ENCODE assay signal across 8 mouse cellular contexts in genomic region chr11:31169161-31170051, GRCm38 (mm10). TPM values are rescaled to one million over a fixed set of nuclear protein-coding genes. Genes with fewer than 3 reads are reported as not detected.
DNase-seq lines count a peak whose midpoint lies in the region; ATAC-seq and TF ChIP-seq lines count a peak whose summit lies in the region.

No protein-coding gene starts in this region.

- H3K9ac ChIP-seq in forebrain, embryonic 16.5 days (replicated peaks; ENCODE audit: low read depth, low read length): peak overlapping the region; percentile 33; the same call in 1 of the 2 replicates
- no peak overlapping the region for H3K9ac ChIP-seq in kidney, embryonic 14.5 days (ENCODE audit: low read depth, low read length)
- H3K9ac ChIP-seq in lung, postnatal 0 days (replicated peaks; ENCODE audit: low read depth): no peak overlapping the region
- no peak overlapping the region for H3K9ac ChIP-seq in stomach, embryonic 15.5 days

- H3K4me1 ChIP-seq in forebrain, embryonic 16.5 days (replicated peaks; ENCODE audit: control insufficient read depth, insufficient read depth, low read length): peaks cover 7% of the 10 kb centered on the region; the same call in 1 of the 2 replicates
- no peaks in the 10 kb centered on the region for H3K4me1 ChIP-seq in kidney, embryonic 14.5 days (ENCODE audit: control insufficient read depth, insufficient read depth, low read length)
- no peaks in the 10 kb centered on the region for H3K4me1 ChIP-seq in lung, postnatal 0 days (ENCODE audit: insufficient read depth, low read depth, low read length)
- 0 out of 2 replicates have a peak, but pooled peaks cover 4% of the 10 kb centered on the region for H3K4me1 ChIP-seq in stomach, embryonic 15.5 days

- no peaks in the 10 kb centered on the region for H3K27me3 ChIP-seq in forebrain, embryonic 16.5 days (replicated peaks; ENCODE audit: control insufficient read depth, insufficient read depth, low read length)
- H3K27me3 ChIP-seq in kidney, embryonic 14.5 days (ENCODE audit: control insufficient read depth, insufficient read depth, low read length): no peaks in the 10 kb centered on the region
- H3K27me3 ChIP-seq in lung, postnatal 0 days (replicated peaks; ENCODE audit: insufficient read depth, low read length): no peaks in the 10 kb centered on the region
- no peaks in the 10 kb centered on the region for H3K27me3 ChIP-seq in stomach, embryonic 15.5 days (replicated peaks)

- no peak for TF ChIP-seq CTCF in lung, postnatal 0 days (IDR thresholded peaks at IDR 0.05)

- TF ChIP-seq EP300 in lung, postnatal 0 days (IDR thresholded peaks at IDR 0.05): no peak

- DNase-seq in ovary, postnatal 10 days (ENCODE audit: low spot score): peak; percentile 3
- DNase-seq in ovary, adult 18-20 months (ENCODE audit: low spot score): no peak
- DNase-seq in cerebellum, adult 8-10 months: peak; percentile 3
- peak; percentile 43 for DNase-seq in lung, postnatal 0 days (ENCODE audit: low spot score)
- DNase-seq in thymus, postnatal 25 days: no peak

- peak overlapping the region; percentile 64 for H3K4me2 ChIP-seq in forebrain, embryonic 16.5 days (ENCODE audit: low read length)
- peak overlapping the region; percentile 61 for H3K4me2 ChIP-seq in kidney, embryonic 14.5 days (replicated peaks; ENCODE audit: low read depth, low read length)
- H3K4me2 ChIP-seq in lung, postnatal 0 days (replicated peaks; ENCODE audit: low read depth, low read length): peak overlapping the region; percentile 40
- H3K4me2 ChIP-seq in stomach, embryonic 15.5 days: peak overlapping the region; percentile 64

- no peaks in the 10 kb centered on the region for H3K36me3 ChIP-seq in forebrain, embryonic 16.5 days (ENCODE audit: control insufficient read depth, insufficient read depth)
- H3K36me3 ChIP-seq in kidney, embryonic 14.5 days (ENCODE audit: control insufficient read depth, insufficient read depth, low read length): no peaks in the 10 kb centered on the region
- H3K36me3 ChIP-seq in lung, postnatal 0 days (ENCODE audit: insufficient read depth, low read length): no peaks in the 10 kb centered on the region
- H3K36me3 ChIP-seq in stomach, embryonic 15.5 days: no peaks in the 10 kb centered on the region

- ATAC-seq in forebrain, embryonic 16.5 days: peak; percentile 95
- ATAC-seq in kidney, embryonic 14.5 days (ENCODE audit: low FRiP score, low TSS enrichment): peak; percentile 82
- ATAC-seq in lung, postnatal 0 days: peak; percentile 77
- ATAC-seq in stomach, embryonic 15.5 days (ENCODE audit: insufficient read depth, low FRiP score, low read depth): peak; percentile 79

- under 1% methylated on average over 20 of the region's 21 CpGs for WGBS in forebrain, embryonic 16.5 days
- 4% methylated on average over 21 of the region's 21 CpGs for WGBS in kidney, embryonic 14.5 days
- WGBS in lung, postnatal 0 days: 3% methylated on average over 18 of the region's 21 CpGs
- WGBS in stomach, embryonic 15.5 days: 1% methylated on average over 20 of the region's 21 CpGs

- H3K27ac ChIP-seq in forebrain, embryonic 16.5 days (ENCODE audit: low read length): no peak overlapping the region
- H3K27ac ChIP-seq in kidney, embryonic 14.5 days (ENCODE audit: low read depth, low read length): 0 out of 2 replicates have a peak overlapping the region, but pooled peaks have one; percentile 2
- no peak overlapping the region for H3K27ac ChIP-seq in lung, postnatal 0 days (ENCODE audit: low read length)
- H3K27ac ChIP-seq in stomach, embryonic 15.5 days: peak overlapping the region; percentile 79

- no peaks in the 10 kb centered on the region for H3K9me3 ChIP-seq in forebrain, embryonic 16.5 days (ENCODE audit: control insufficient read depth, low read length)
- H3K9me3 ChIP-seq in kidney, embryonic 14.5 days (ENCODE audit: control insufficient read depth, low read length): no peaks in the 10 kb centered on the region
- H3K9me3 ChIP-seq in lung, postnatal 0 days (ENCODE audit: low read length): no peaks in the 10 kb centered on the region
- H3K9me3 ChIP-seq in stomach, embryonic 15.5 days: no peaks in the 10 kb centered on the region

- peak overlapping the region; percentile 52 for H3K4me3 ChIP-seq in forebrain, embryonic 16.5 days (replicated peaks; ENCODE audit: low read length)
- H3K4me3 ChIP-seq in kidney, embryonic 14.5 days (ENCODE audit: low read length): peak overlapping the region; percentile 40
- H3K4me3 ChIP-seq in lung, postnatal 0 days (ENCODE audit: low read depth, low read length): peak overlapping the region; percentile 1; the same call in 1 of the 2 replicates
- H3K4me3 ChIP-seq in stomach, embryonic 15.5 days (replicated peaks): peak overlapping the region; percentile 44

RNA-seq across cellular contexts. Expression of gene Gm17332, which starts 12.9 kb away (rescaled TPM):
- polyA plus RNA-seq in forebrain, embryonic 16.5 days (2015; fragmentation: Nextera tagmentation; extraction: Ambion mirVana): not detected in 2 replicates
- not detected in 2 replicates for polyA plus RNA-seq in kidney, embryonic 14.5 days (2014; fragmentation: Nextera tagmentation; extraction: Ambion mirVana)
- not detected in 2 replicates for polyA plus RNA-seq in lung, postnatal 0 days (2015; fragmentation: Nextera tagmentation; extraction: Ambion mirVana)
- not detected in 2 replicates for polyA plus RNA-seq in stomach, embryonic 15.5 days (2015; fragmentation: Nextera tagmentation; extraction: Ambion mirVana)

Comparison
In these comparisons a context has a peak if more than half of its experiments do, and no peak if none do; other contexts are left out.
1. DNase-seq: peak in ovary, postnatal 10 days (single experiment), cerebellum, adult 8-10 months (single experiment) and lung, postnatal 0 days (single experiment); none in ovary, adult 18-20 months (single experiment) and thymus, postnatal 25 days (single experiment).
2. H3K27ac ChIP-seq: peak in kidney, embryonic 14.5 days (single experiment) and stomach, embryonic 15.5 days (single experiment); none in forebrain, embryonic 16.5 days (single experiment) and lung, postnatal 0 days (single experiment).
3. H3K4me3 ChIP-seq: peak in every context shown above with its lines; median percentile 52 in forebrain, embryonic 16.5 days; 44 in stomach, embryonic 15.5 days; 40 in kidney, embryonic 14.5 days; 1 in lung, postnatal 0 days.
4. Peak in every context shown above with its lines, with median percentiles within 50 percentile points of each other: ATAC-seq and H3K4me2 ChIP-seq.